Mouse (Mus musculus) frontal cortex, postnatal 10 days (tissue): Measurements from ENCODE around the gene Dnah14.
A peak's percentile ranks its signal among the peaks of the same experiment; 100 is the strongest.
"Not testable (repeated sequence)": the region's sequence is repeated elsewhere in the genome, so short reads cannot be mapped to it uniquely, and the experiment has no call there.

Experiments used
- DNase-seq, 2 experiments: peaks; one replicate each; pipeline ENCODE4 v3.0.0; 2022; ENCODE audit warnings: low spot score in 2 of 2, mixed read lengths in 1 of 2

Gene Dnah14

GRCm38 (mm10) chr1:181782600-181782999, 206.2 kb downstream of the Dnah14 start:
- not testable (repeated sequence) for DNase-seq

- DNase-seq, result no peak
These were observed 213.6 kb downstream of the Dnah14 start for GRCm38 (mm10) chr1:181789952-181790351.

GRCm38 (mm10) chr1:181793541-181793940, 217.2 kb downstream of the Dnah14 start:
- DNase-seq, result no peak

GRCm38 (mm10) chr1:181799911-181800310, 223.6 kb downstream of the Dnah14 start:
- DNase-seq, result no peak

GRCm38 (mm10) chr1:181800667-181801066, 224.3 kb downstream of the Dnah14 start:
- DNase-seq, result no peak

- DNase-seq, result no peak
These were observed 235.3 kb downstream of the Dnah14 start for GRCm38 (mm10) chr1:181811481-181812223.

GRCm38 (mm10) chr1:181826716-181827115, 250.4 kb downstream of the Dnah14 start:
- DNase-seq, result no peak

GRCm38 (mm10) chr1:181828365-181828764, 252.0 kb downstream of the Dnah14 start:
- DNase-seq, result no peak

- no peak for DNase-seq
These were observed 256.4 kb downstream of the Dnah14 start for GRCm38 (mm10) chr1:181832720-181833119.

GRCm38 (mm10) chr1:181833143-181833542, 256.8 kb downstream of the Dnah14 start:
- no peak for DNase-seq

GRCm38 (mm10) chr1:181838111-181838510, 261.8 kb downstream of the Dnah14 start:
- DNase-seq, result no peak

GRCm38 (mm10) chr1:181839746-181840366, 263.5 kb downstream of the Dnah14 start:
- DNase-seq, result no peak

GRCm38 (mm10) chr1:181841396-181841795, 265.0 kb downstream of the Dnah14 start:
- no peak for DNase-seq

GRCm38 (mm10) chr1:181841864-181842672, 265.7 kb downstream of the Dnah14 start:
- peak; percentile 90 to 93 for DNase-seq

GRCm38 (mm10) chr1:181842781-181843180, 266.4 kb downstream of the Dnah14 start, which contains the start of gene Lbr:
TSS of gene Lbr (minus strand) at chr1:181843046.
- no peak for DNase-seq

GRCm38 (mm10) chr1:181844874-181845547, 268.7 kb downstream of the Dnah14 start:
- no peak for DNase-seq

- no peak for DNase-seq
These were observed 269.4 kb downstream of the Dnah14 start for GRCm38 (mm10) chr1:181845767-181846166.

GRCm38 (mm10) chr1:181847396-181847795, 271.0 kb downstream of the Dnah14 start:
- no peak for DNase-seq

- DNase-seq, result no peak
These were observed 271.9 kb downstream of the Dnah14 start for GRCm38 (mm10) chr1:181848210-181848609.

- DNase-seq, result no peak
These were observed 274.1 kb downstream of the Dnah14 start for GRCm38 (mm10) chr1:181850441-181850840.

- peak; percentile 42 to 48 for DNase-seq
These were observed 275.4 kb downstream of the Dnah14 start for GRCm38 (mm10) chr1:181851521-181852310.
